Mouse (Mus musculus): ENCODE results near the gene Prrt1.

Gene Prrt1

GRCm38 (mm10) chr17:34649106-34649864 is 20.0 kb downstream of the Prrt1 start:
- no peak for DNase-seq (ENCODE audit: low spot score in 2 of 2)

- no peak for DNase-seq (ENCODE audit: low spot score in 2 of 2)
Observed at GRCm38 (mm10) chr17:34650781-34651180, 21.4 kb downstream of the Prrt1 start.

- DNase-seq (ENCODE audit: low spot score in 2 of 2): no peak
Observed at GRCm38 (mm10) chr17:34651507-34652221, 22.3 kb downstream of the Prrt1 start.

GRCm38 (mm10) chr17:34652546-34652945 is 23.2 kb downstream of the Prrt1 start:
- DNase-seq (ENCODE audit: low spot score in 2 of 2): no peak

GRCm38 (mm10) chr17:34652985-34653384 is 23.7 kb downstream of the Prrt1 start:
- no peak for DNase-seq (ENCODE audit: low spot score in 2 of 2)

GRCm38 (mm10) chr17:34653746-34654285 is 24.5 kb downstream of the Prrt1 start:
- DNase-seq (ENCODE audit: low spot score in 2 of 2): no peak

- DNase-seq (ENCODE audit: low spot score in 2 of 2): no peak
Observed at GRCm38 (mm10) chr17:34654392-34654791, 25.1 kb downstream of the Prrt1 start.

- no peak for DNase-seq (ENCODE audit: low spot score in 2 of 2)
Observed at GRCm38 (mm10) chr17:34655160-34655559, 25.8 kb downstream of the Prrt1 start.

GRCm38 (mm10) chr17:34655581-34655991 is 26.3 kb downstream of the Prrt1 start:
- DNase-seq (ENCODE audit: low spot score in 2 of 2): no peak

- DNase-seq (ENCODE audit: low spot score in 2 of 2): no peak
Observed at GRCm38 (mm10) chr17:34656666-34657065, 27.3 kb downstream of the Prrt1 start.

GRCm38 (mm10) chr17:34657271-34657670 is 27.9 kb downstream of the Prrt1 start:
- no peak for DNase-seq (ENCODE audit: low spot score in 2 of 2)

GRCm38 (mm10) chr17:34658145-34658544 is 28.8 kb downstream of the Prrt1 start:
- DNase-seq (ENCODE audit: low spot score in 2 of 2): no peak

- no peak for DNase-seq (ENCODE audit: low spot score in 2 of 2)
Observed at GRCm38 (mm10) chr17:34658591-34658990, 29.3 kb downstream of the Prrt1 start.

- no peak for DNase-seq (ENCODE audit: low spot score in 2 of 2)
Observed at GRCm38 (mm10) chr17:34659181-34659896, 30.0 kb downstream of the Prrt1 start.

- DNase-seq (ENCODE audit: low spot score in 2 of 2): no peak
Observed at GRCm38 (mm10) chr17:34659897-34660214, 30.5 kb downstream of the Prrt1 start.

GRCm38 (mm10) chr17:34660259-34660820 is 31.0 kb downstream of the Prrt1 start:
- DNase-seq (ENCODE audit: low spot score in 2 of 2): no peak

- no peak for DNase-seq (ENCODE audit: low spot score in 2 of 2)
Observed at GRCm38 (mm10) chr17:34661121-34661591, 31.8 kb downstream of the Prrt1 start.

GRCm38 (mm10) chr17:34662468-34662867 is 33.1 kb downstream of the Prrt1 start:
- DNase-seq (ENCODE audit: low spot score in 2 of 2): no peak

- DNase-seq (ENCODE audit: low spot score in 2 of 2): no peak
Observed at GRCm38 (mm10) chr17:34662978-34663377, 33.6 kb downstream of the Prrt1 start.

- DNase-seq (ENCODE audit: low spot score in 2 of 2): no peak
Observed at GRCm38 (mm10) chr17:34663558-34663957, 34.2 kb downstream of the Prrt1 start.

GRCm38 (mm10) chr17:34664472-34664871 is 35.1 kb downstream of the Prrt1 start:
- no peak for DNase-seq (ENCODE audit: low spot score in 2 of 2)

GRCm38 (mm10) chr17:34670235-34670634 is 40.9 kb downstream of the Prrt1 start, which contains the start of gene Tnxb:
Gene Tnxb (plus strand): TSS chr17:34670535.
- no peak for DNase-seq (ENCODE audit: low spot score in 2 of 2)
